Mouse (Mus musculus) mesoderm, embryonic 11.5 days (tissue): ENCODE results near the gene Cwc22.
A peak's percentile ranks its signal among the peaks of the same experiment; 100 is the strongest.
"Not testable (repeated sequence)": the region's sequence is repeated elsewhere in the genome, so short reads cannot be mapped to it uniquely, and the experiment has no call there.

ENCODE experiments used
- DNase-seq: peaks from one replicate; pipeline ENCODE4 v3.0.0-alpha.2; 2012; ENCODE audit warnings: low read depth, low spot score

Gene Cwc22

DNA sequence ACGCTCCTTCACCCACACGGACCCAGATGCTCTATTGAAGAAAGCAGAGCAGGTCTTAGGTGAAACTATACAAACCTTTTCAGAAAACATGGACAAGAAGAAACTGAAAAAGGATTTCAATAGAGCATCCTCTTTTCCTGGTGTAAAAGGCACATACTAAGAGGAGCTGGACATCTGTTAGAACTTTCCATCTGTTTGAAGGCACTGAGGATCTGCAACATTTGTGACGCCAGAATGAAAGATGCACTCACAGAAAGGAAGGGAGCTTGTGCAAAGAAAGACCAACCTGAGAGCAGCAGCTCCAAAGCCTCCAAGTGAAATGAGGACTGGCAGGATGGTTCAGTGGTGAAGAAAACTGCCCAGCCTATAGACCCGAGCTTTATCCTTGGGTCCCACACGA, 48.2 kb downstream of the Cwc22 start:
- DNase-seq = no peak

DNA sequence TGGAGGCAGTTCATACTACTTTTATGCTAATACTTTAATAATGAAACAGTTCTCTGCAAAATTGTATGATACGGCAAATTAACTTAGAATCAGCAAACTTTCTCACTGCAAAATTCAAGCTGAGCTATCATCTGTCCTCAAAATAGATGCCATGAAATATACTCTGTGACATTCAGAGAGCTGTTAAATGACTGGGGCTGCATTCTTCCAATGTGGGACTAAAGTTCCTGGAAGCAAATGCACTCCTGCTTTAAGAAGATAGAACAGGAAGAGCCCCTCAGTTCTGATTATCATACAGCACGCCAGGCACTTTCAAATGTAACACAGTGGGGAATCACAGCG, 48.6 kb downstream of the Cwc22 start:
- no peak for DNase-seq

DNA sequence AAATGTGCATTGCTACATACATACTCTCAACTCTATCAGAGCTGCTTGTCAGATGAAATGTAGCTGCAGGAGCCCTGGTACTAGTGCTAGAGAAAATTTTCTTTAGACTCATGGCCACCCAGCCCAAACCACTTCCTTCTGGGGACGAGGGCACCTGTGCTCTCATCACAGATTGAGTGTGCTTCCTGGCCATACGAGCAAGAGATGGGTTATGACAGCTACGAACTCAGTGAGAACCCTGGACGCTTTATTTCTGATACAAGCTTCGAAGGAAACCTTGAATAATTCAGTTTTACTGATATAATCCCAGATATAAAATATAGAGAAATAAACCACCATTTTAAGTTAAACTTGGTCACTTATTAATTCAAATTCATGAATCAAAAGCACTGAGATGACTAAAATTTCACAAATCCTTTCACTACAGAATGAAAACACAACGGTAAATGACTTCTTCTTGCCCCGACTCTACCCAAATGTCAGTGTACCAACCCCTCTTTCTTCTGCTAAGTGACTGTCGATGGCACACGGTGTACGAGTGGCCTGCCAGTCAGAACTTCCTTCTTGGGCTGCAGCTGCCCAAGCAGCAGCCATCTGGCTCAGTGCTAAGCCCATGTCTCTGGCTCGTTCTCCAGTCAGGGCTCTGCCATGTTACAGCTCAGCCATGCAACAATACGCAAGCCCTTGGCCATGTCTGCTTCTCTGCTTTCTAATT, 49.2 kb downstream of the Cwc22 start:
- no peak for DNase-seq

DNA sequence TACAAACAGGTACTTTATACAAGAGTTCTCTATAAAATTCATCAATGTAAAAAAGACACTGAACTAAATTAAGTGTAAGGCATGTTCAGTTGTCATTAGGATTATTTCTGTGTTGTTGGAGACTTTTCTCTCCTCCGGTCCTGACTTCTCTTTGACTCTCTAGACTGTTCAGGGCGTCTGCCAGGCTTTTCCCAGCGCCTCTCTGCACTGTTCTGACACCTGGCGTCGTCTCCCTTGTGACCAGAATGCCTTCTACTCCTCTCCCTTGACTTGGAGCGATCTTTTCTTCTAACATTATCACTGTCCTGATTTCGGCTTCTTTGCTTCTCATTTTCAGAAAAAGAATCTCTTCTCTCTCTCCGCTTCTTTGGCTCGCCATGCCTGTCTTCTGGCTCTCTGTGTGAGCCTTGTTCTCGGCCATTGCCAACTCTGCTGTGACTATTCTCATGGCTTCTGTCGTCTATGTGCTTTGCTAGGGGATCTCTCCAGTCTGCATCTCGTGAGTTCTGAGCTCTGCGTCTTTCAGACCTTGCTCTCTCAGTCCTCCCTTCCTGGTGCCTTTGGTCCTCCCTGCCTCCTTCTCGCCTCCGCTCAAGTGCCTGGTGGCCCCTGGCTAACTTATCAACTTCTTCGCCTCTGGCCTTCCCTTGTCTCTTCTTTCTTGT, 50.1 kb downstream of the Cwc22 start:
- not testable (repeated sequence) for DNase-seq

DNA sequence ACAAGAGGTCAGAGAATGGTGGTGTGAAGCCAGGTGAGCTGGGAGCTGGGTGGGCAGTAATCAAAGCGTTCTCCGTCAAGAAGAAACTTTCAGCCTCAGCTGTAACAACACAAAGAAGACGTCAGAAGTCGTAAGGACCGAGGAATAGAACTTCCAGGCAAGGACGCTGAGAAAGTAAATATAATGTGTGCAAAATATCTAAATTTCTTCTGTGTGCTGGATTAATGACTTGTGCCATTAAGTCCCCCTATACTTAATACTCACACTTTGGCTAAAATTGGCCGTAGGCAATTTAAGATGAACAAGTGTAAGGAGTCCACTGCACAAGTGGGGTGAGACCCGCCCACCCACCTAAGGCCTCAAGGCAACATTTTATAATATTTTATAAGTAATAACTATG, 51.3 kb downstream of the Cwc22 start:
- no peak for DNase-seq

DNA sequence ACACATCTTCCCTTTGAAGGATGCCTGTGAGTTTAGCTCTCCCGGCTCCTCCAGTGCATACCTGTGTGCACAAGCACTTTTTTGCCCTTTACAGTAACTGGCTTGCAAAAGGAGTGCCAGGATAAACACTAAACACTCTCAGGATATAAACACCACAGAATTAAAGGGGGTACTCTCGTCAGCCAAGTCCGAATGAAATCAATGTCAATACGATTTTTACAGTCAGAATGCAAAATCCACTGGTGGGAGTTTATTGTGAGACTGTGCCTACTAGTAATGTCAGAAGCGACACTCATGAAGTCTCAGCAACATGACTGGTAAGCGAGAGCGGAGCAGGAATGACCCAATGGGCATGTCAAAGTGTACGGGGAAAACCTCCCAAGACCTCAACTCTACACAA, 52.7 kb downstream of the Cwc22 start:
- no peak for DNase-seq

DNA sequence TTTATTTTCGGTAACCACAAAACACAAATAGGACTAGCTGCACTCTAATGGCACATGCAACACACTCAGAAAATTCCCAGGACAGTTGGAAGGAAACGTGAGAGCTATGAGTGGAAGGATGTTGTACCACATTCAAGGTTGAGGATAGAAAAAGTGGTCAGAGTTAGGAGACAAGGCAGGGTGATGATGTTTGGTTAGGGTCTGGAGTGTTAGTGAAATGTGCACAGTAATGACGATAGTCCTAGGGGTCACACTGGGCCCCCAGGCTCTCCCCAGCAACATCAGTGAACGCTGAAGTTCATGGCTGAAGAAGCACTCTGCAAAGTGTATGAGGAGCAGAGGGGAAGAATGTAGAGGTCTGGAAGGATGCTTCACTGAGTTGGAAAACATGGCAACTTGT, 53.6 kb downstream of the Cwc22 start:
- no peak for DNase-seq

DNA sequence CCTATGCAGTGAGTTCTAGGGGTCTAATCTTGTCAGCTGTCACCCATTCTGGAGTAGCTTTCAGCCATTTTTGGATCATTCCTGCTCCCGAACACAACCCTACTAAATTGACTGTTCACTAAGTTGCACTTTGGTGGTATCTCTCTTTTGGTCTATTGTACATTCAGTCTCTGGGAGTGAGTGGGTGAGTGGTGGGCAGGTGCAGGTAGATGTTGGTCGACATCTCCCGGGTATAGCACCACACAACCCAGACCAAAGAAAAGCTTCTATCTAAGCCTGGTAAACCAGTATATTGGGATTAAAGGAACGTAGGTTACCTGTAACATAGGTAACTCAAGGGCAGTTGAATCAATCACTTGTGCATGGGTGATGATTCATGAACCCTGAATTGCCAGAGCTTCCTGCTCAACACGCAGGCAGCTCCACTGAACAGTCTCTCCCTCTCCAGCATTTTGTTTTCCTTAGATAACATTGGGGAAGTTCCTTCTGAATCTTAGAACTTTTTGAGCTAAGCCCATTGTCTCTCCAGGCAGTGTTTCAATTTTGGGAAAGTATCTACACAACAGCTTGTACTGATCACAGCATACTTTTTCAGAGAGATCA, 55.2 kb downstream of the Cwc22 start:
- no peak for DNase-seq

DNA sequence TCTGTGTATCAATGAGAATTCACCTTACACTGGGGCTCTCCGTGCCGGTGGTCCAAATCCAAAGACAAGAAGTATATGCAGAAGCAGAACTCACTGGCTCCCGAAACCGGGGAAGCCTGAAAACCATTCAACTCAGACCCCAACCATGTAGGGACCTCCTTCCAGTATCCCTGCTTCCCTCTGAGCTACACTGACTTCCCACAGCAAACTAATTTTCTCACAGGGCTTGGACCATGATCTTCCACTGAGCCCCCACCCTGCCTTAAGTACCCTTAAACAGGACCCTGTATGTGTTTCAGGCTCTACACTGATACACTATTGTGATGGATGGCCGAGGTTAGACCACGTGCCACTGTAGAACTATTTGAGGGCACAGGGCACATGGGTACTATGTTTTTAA, 56.2 kb downstream of the Cwc22 start:
- DNase-seq = no peak

DNA sequence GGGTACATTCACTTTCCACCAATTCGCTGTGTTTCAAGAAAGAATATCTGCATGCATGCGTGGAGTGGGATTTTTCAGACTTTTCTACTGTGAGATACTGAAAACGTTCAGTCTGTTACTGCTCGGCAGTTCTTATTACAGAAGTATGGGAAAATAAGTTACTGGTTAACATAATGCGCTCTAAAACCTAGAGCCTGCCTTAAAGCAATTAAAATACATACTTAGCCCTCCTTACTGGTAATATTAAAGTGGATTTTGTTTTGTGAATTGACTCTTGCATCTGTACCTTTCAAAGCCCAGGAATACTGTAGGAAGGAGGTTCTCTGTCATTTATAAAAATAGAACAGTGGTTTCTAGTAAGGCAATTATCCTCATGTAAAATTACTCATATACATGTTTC, 56.8 kb downstream of the Cwc22 start:
- DNase-seq = no peak

DNA sequence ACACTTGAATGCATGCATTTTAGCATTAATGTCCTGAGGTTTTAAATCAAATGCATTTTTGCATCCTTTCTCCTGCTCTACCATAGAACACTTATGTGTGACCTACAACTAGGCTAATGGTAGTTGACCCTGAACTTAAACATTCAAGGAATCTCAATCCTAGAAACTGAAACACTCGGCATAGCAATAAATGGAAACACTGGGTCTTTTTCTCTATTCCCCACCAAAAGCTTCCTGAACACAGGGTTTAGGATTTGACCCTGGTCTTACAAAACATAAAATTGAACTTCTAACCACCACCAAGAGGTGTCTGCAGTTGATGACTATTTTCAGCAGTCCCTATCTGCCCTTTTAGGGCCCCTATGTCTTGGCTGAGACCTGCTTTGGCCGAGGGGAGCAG, 57.3 kb downstream of the Cwc22 start:
- DNase-seq = no peak

DNA sequence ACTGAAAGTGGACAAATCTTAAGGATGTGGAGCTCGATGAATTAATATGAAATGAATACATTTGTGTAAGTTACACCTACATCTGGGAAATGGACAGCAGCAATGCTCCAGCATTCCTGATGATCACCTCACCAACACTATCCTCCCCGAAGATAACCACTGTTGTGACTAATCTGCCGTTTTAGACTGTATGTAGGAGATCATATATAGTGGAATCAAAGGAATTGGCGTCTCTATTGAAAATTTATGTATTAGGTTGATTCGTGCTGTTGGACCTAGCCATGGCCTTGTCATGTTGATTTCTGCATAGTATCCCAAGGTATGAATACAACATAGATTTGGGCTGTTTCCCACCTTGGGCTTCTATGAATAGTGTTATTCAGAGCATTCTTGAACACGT, 58.1 kb downstream of the Cwc22 start:
- DNase-seq = no peak

DNA sequence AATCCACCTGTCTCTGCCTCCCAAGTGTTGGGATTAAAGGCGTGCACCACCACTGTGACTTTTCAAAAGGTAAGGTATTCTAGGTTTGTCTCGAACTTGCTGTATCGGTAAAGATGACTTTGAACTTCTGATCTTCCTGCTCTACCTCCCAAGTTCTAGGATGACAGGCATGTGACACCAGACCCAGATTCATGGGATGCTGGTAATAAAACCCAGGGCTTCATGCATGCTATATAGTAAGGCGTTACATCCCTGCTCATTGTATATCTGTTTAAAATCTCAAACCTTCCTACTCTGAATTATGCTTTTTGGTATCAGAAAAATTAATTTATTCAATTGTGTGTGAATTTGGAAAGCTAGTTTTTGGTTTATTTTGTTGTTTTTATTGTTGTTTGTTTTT, 59.0 kb downstream of the Cwc22 start:
- DNase-seq = no peak

DNA sequence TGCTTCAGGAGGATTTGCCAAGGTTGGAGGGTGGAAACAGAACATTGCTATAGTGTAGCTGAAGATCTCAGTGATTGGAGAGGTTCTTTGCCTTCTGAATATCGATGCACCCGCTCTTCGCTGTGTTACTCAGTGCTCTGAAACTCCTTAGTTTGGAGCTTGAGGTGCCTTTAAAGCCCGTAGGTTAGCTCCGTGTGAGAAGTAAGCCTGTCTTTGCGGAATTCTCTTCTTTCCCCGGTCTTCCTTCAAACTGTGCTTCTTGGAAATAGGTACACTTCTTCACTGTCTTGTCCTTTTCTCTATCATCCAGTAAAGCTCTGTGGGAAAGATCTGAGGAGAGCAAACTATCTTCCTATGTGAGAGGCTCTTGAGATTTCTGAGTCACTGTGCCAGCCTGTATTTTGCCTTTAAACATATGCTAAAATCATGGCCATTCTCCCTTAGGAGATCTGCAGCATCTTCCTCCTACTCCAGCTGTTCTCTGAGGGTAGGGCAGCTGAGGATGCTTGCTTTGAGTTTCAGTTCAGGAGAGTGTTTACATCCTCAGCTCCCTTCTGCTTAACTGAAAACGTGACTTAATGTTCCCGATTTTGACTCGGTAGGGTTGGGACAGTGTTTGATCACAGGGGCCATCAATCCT, 60.6 kb downstream of the Cwc22 start:
- DNase-seq = no peak

DNA sequence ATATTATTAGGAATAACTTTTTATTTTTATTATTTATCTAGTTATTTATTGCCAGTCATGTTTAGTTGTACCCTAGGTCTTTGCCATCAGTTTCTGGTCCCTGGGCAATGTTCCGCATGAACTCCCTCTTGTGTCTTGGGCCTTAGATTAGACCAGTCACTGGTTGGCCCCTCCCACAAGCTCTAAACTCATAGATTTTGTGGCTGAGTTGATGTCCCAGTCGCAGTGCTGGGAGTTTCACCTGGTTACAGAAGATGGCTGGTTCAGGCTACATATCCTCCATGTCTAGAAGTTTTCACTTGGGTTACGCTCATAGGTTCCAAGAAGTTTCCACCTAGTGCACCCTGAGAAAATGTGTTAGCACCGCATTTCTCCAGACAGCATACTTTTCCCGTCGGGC, 61.1 kb downstream of the Cwc22 start:
- peak; percentile 19 for DNase-seq

DNA sequence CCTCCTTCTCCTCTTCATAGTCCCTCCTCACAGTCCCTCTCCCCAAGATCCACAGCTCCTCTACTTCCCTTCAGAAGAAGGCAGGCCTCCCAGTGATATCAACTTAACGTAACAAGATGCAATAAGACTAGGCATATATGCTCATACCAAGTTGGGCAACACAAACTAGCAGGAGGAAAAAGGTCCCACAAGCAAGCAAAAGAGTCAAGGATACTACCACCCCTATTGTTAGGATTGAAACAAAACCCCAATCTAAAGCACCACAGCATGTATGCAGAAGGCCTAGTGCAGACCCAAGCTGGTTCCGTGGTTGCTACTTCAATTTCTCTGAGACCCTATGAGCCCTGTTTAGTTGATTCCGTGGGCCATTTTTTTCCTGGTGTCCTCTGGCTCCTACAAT, 61.7 kb downstream of the Cwc22 start:
- peak; percentile 9 for DNase-seq

DNA sequence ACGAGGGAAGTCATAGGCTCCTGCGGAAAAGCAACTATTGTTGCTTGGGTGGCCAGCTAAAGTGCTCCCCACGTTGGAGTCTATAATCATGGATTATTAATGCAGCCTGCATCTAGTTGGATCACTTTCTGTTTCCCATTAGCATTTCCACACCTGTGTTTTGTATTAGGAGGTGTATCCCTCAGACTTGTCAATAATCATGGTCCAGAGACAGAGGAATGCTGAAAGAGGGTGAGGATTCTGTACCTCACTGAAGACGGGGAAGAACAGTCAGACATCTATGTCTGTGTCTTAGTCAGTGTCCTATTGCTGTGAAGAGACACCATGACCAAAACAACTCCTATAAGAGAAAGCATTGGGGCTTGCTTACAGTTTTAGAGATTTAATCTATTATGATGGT, 63.2 kb downstream of the Cwc22 start:
- peak; percentile 23 for DNase-seq

DNA sequence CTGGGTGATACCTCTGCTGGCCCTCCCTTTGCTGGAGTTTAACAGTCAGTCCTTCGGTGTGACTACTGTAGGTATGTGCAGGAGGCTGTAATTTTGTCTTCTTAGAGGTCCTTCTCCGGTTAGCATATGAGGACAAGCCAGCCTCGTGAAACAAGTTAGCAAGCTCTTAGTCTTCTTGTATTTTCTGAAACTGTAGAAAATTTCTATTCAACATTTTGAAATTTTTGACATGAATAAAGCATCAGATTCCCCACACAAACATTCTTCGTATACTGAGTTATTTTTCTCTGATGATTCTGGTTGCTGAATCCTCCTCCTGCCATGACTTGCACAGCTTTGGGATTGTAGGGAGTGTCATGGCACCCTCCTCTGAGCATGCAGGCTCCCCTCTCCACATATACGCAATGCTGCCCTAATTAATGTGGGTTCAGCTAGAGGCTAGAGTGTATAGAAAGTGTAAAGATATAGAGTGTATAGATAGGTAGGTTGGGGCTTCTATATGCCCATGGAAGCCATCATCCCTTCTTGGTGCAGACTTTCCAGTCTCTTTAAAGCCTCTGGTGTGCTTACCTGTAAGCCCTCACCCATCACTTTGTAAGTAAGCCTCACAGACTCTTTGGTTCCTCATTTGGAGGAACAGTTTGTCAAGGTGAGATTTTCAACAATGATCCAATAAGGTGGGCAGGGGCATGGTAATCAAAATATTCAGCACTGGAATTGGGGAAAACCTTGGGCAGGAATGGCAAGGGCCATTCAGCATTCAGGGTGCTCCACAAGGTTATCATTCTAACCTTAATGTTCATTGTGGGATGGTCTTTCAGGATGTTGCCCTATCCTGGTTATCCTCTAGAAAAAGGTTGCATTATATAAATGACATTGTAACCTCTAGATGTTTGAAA, 64.6 kb downstream of the Cwc22 start:
- DNase-seq = peak; percentile 22

DNA sequence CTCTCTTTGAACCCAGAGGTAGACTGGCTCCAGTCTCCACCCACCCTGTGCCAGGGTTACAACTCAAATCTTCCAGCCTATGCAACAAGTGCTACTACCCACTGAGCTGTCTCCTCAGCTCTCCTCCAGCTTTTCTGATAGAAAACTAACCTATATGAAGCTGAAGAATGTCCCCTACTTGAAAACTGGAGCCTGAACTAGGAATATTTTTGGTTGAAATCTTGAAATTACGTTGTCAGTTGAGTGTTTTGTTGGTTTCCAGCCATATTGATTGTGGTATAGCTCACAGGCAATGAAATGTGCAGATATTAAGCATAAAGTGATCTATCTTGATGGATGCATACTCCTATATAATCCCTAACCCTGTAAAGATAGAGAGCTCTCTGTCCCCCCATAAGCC, 65.8 kb downstream of the Cwc22 start:
- peak; percentile 8 for DNase-seq

DNA sequence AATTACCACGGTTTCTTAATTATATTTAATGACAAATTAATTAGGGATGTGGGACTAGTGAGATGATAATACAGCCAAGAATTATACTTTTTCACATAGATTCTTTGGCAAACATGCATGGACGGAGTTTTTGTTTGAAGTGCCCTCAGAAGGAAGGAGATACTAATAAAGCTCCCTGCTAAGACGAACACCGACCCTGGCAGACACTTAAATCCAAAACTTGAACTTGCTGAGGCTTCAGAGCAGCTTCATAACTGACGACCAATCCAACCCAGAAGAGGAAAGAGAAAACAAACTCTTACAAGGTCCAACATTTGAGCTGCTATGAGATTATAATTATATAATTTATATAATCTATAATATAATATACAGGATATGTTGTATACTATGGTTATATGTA, 66.4 kb downstream of the Cwc22 start:
- DNase-seq = peak; percentile 18

DNA sequence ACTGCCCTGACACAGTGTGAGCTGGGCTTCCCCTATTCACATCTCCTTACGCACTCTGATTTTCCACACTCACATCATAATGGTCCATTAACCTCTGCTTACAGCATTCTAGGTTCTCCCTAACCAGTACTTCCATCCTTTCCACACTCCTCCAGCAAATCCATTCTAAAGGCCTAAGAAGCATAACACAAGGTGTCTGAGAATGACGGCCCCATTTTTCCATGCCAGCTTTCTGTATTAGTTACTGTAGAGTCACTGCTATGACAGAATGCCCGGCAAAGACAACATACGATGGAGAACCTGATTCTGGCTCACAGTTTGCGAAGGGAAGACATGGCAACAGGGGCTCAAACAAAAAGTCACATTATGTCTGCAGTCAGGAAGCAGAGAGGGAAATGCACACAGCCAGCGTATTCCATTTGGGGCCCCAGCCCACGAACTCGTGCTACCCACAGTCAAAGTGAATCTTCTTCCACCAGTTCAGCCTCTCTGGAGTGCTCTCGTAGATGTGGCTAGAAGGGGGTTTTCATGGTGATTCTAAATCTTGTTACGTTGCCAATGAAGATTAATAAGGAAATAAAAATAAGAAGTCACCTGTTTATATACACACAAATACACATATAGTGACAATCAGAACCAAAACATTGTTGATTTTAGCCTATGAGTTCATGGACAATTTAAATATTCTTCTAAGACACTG, 68.9 kb downstream of the Cwc22 start:
- DNase-seq = peak; percentile 13
